Mouse (Mus musculus) hindbrain, embryonic 12.5 days (tissue): ENCODE measurements at regions not wholly inside any gene's neighbourhood (a gene's known extent, or its start where the extent isn't known, plus 50 kb on each side); places are given as distances from the start of the nearest gene placed in this dataset.

Experiments used
- ATAC-seq: fragments of 200-750 bp; cut with Nextera tagmentation; 2 replicates; pipeline ENCODE4 v1.8.0; 2017; ENCODE audit warnings: moderate TSS enrichment; ENCODE audit not compliant: low FRiP score
- H3K27ac ChIP-seq: fragments of 300-500 bp; sonication (generic); 2 replicates; pipeline ENCODE4 v1.5.1; 2016; ENCODE audit warnings: mild to moderate bottlenecking
- H3K27me3 ChIP-seq: fragments of 300-500 bp; sonication (generic); 2 replicates; pipeline ENCODE4 v1.6.1; 2016; ENCODE audit warnings: mild to moderate bottlenecking
- H3K36me3 ChIP-seq: fragments of 300-500 bp; sonication (generic); 2 replicates; pipeline ENCODE4 v1.6.1; 2016; ENCODE audit warnings: mild to moderate bottlenecking
- H3K4me1 ChIP-seq: fragments of 300-500 bp; sonication (generic); 2 replicates; pipeline ENCODE4 v1.6.1; 2016
- H3K4me2 ChIP-seq: fragments of 300-500 bp; sonication (generic); replicated peaks from 2 replicates; pipeline ENCODE4 v1.6.1; 2016; ENCODE audit warnings: mild to moderate bottlenecking
- H3K4me3 ChIP-seq: fragments of 300-500 bp; sonication (generic); 2 replicates; pipeline ENCODE4 v1.5.1; 2016; ENCODE audit warnings: mild to moderate bottlenecking
- H3K9ac ChIP-seq: fragments of 300-500 bp; sonication (generic); 2 replicates; pipeline ENCODE4 v1.6.1; 2016; ENCODE audit warnings: mild to moderate bottlenecking, moderate library complexity
- H3K9me3 ChIP-seq: fragments of 300-500 bp; sonication (generic); replicated peaks from 2 replicates; pipeline ENCODE4 v1.6.1; 2016; ENCODE audit warnings: mild to moderate bottlenecking
- WGBS: fragments of 180-500 bp; shearing (Covaris S2); methylation state at CpG from one replicate; pipeline ENCODE4 v1.1.7; 2016; 5-methylcytosine and 5-hydroxymethylcytosine counted together

- Histone ChIP-seq H3K9ac (no peak overlapping the region), H3K36me3 (no peaks in the 10 kb centered on the region), H3K4me2 (no peak overlapping the region), H3K9me3 (no peaks in the 10 kb centered on the region), H3K27ac (no peak overlapping the region), H3K27me3 (no peaks in the 10 kb centered on the region), H3K4me1 (no peaks in the 10 kb centered on the region), H3K4me3 (no peak overlapping the region)
- no peak for ATAC-seq
- 71% methylated on average over 5 of the region's 5 CpGs for WGBS
Observed at GRCm38 (mm10) chr3:112733205-112733604, 525.4 kb downstream of the Amy2a5 start.

- no peak overlapping the region for H3K4me2 ChIP-seq
- no peaks in the 10 kb centered on the region for H3K4me1 ChIP-seq
- WGBS: 67% methylated on average over 2 of the region's 2 CpGs
- ATAC-seq: peak; percentile 50; the same call in 1 of the 2 replicates
- no peaks in the 10 kb centered on the region for H3K27me3 ChIP-seq
- H3K4me3 ChIP-seq: no peak overlapping the region
- no peaks in the 10 kb centered on the region for H3K9me3 ChIP-seq
- no peak overlapping the region for H3K9ac ChIP-seq
- H3K27ac ChIP-seq: no peak overlapping the region
- no peaks in the 10 kb centered on the region for H3K36me3 ChIP-seq
Observed at GRCm38 (mm10) chr3:112699531-112700125, 559.0 kb downstream of the Amy2a5 start.

GRCm38 (mm10) chr3:112688151-112688550 lies 570.5 kb downstream of the Amy2a5 start:
- Histone ChIP-seq H3K9me3 (no peaks in the 10 kb centered on the region), H3K36me3 (no peaks in the 10 kb centered on the region), H3K9ac (no peak overlapping the region), H3K4me2 (no peak overlapping the region), H3K27me3 (no peaks in the 10 kb centered on the region), H3K4me3 (no peak overlapping the region), H3K4me1 (no peaks in the 10 kb centered on the region), H3K27ac (no peak overlapping the region)
- ATAC-seq: no peak
- WGBS: 53% methylated on average over 1 of the region's 1 CpGs

- no peaks in the 10 kb centered on the region for H3K9me3 ChIP-seq
- no peaks in the 10 kb centered on the region for H3K4me1 ChIP-seq
- H3K27ac ChIP-seq: no peak overlapping the region
- H3K9ac ChIP-seq: no peak overlapping the region
- ATAC-seq: no peak
- no peaks in the 10 kb centered on the region for H3K36me3 ChIP-seq
- H3K4me2 ChIP-seq: no peak overlapping the region
- H3K27me3 ChIP-seq: no peaks in the 10 kb centered on the region
- no peak overlapping the region for H3K4me3 ChIP-seq
- 91% methylated on average over 2 of the region's 2 CpGs for WGBS
Observed at GRCm38 (mm10) chr3:112638581-112638980, 620.1 kb downstream of the Amy2a5 start.

GRCm38 (mm10) chr3:112603470-112603869 lies 655.2 kb downstream of the Amy2a5 start:
- no peaks in the 10 kb centered on the region for H3K27me3 ChIP-seq
- H3K4me3 ChIP-seq: no peak overlapping the region
- H3K36me3 ChIP-seq: no peaks in the 10 kb centered on the region
- 72% methylated on average over 1 of the region's 1 CpGs for WGBS
- H3K27ac ChIP-seq: no peak overlapping the region
- ATAC-seq: no peak
- no peaks in the 10 kb centered on the region for H3K4me1 ChIP-seq
- H3K4me2 ChIP-seq: no peak overlapping the region
- no peaks in the 10 kb centered on the region for H3K9me3 ChIP-seq
- no peak overlapping the region for H3K9ac ChIP-seq

- H3K4me3 ChIP-seq: no peak overlapping the region
- H3K36me3 ChIP-seq: no peaks in the 10 kb centered on the region
Observed at GRCm38 (mm10) chr3:112582314-112582713, 676.3 kb downstream of the Amy2a5 start.

More at GRCm38 (mm10) chr3:112582314-112582713, 676.3 kb downstream of the Amy2a5 start:
- 81% methylated on average over 1 of the region's 1 CpGs for WGBS
- Histone ChIP-seq H3K9ac (no peak overlapping the region), H3K9me3 (no peaks in the 10 kb centered on the region), H3K27ac (no peak overlapping the region), H3K4me1 (no peaks in the 10 kb centered on the region), H3K4me2 (no peak overlapping the region), H3K27me3 (no peaks in the 10 kb centered on the region)
- no peak for ATAC-seq
